Mouse (Mus musculus) bone marrow, adult 2 months (tissue): Measurements from ENCODE around the gene Nrn1l. TPM values are rescaled to one million over a fixed set of nuclear protein-coding genes. Genes with fewer than 3 reads are reported as not detected.

ENCODE experiments used
- H3K27ac ChIP-seq: fragments of 200-500 bp; 2 replicates; pipeline ENCODE4 v1.5.1; 2012; ENCODE audit warnings: low read depth, mild to moderate bottlenecking, control low read depth, inconsistent platforms, low read length; ENCODE audit not compliant: control insufficient read depth, poor library complexity, insufficient read depth
- H3K4me1 ChIP-seq: fragments of 200-500 bp; 2 replicates; pipeline ENCODE4 v1.6.1; 2011; ENCODE audit warnings: low read length; ENCODE audit not compliant: control insufficient read depth, insufficient read depth
- H3K4me3 ChIP-seq: fragments of 200-500 bp; replicated peaks from 2 replicates; pipeline ENCODE3; 2011; ENCODE audit warnings: mild to moderate bottlenecking, low read depth, low read length, control low read depth; ENCODE audit not compliant: control insufficient read depth
- CTCF ChIP-seq: fragments of 200-500 bp; IDR thresholded peaks from 2 replicates; pipeline ENCODE4 v1.5.1; 2011; ENCODE audit warnings: low read length, control low read depth; ENCODE audit not compliant: control insufficient read depth, insufficient read depth
- POLR2A ChIP-seq: fragments of 200-500 bp; IDR thresholded peaks from 2 replicates; pipeline ENCODE4 v1.6.1; 2011; ENCODE audit warnings: low read depth, mild to moderate bottlenecking, control low read depth, low read length, borderline replicate concordance; ENCODE audit not compliant: control insufficient read depth
- WGBS: fragments of 180-500 bp; shearing (Covaris S2); methylation state at CpG from one replicate; pipeline ENCODE4 v1.1.7; 2018; 5-methylcytosine and 5-hydroxymethylcytosine counted together
- polyA plus RNA-seq: library from polyadenylated mRNA; stranded (reverse); fragments of >200 nt; gene quantifications from 2 replicates; pipeline ENCODE4 v1.2.4, GENCODE M21; 2011; ENCODE audit warnings: low replicate concordance; ENCODE audit not compliant: missing spikeins, insufficient read depth, insufficient read length

Gene Nrn1l
- polyA plus RNA-seq, 1 experiment: 2.5 TPM

DNA sequence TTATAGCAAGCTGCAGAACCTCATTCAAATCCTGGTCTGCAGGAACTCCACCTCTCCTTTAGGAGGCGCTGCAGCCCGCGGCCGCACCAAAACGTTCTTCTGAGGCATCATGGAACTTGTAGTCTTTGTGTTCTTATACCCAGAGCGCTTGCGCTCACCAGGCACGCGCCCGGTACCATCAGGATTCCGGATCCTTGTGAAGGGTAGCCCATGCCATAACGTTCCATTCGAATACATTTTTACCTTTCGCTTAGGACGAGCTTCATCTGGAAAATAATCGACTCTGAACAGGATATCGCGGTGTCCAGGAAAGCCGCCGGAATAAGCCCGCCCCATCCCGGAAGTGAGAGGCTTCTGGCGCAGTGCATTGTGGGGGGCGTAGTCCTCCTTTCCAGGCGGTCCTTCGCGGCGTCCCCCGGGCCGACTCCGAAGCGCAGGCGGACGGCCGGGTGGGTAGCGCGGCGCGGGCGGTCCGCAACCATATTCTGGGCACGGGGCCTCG lies 38.6 kb upstream of the Nrn1l start, which contains the start of gene Thap11:
TSS of gene Thap11 (plus strand) at position 418 of the 502 bp plus-strand sequence.
- TF ChIP-seq CTCF (peak; percentile 95), POLR2A (peak; percentile 61; the same call in 1 of the 2 replicates)
- under 1% methylated on average over 43 of the region's 43 CpGs for WGBS
- peak within 1 kb of the TSS; percentile 84 for H3K4me3 ChIP-seq
- H3K4me1 ChIP-seq: peaks cover 3% of the 10 kb centered on the region; the same call in 1 of the 2 replicates
- peak within 1 kb of the TSS; percentile 85 for H3K27ac ChIP-seq

DNA sequence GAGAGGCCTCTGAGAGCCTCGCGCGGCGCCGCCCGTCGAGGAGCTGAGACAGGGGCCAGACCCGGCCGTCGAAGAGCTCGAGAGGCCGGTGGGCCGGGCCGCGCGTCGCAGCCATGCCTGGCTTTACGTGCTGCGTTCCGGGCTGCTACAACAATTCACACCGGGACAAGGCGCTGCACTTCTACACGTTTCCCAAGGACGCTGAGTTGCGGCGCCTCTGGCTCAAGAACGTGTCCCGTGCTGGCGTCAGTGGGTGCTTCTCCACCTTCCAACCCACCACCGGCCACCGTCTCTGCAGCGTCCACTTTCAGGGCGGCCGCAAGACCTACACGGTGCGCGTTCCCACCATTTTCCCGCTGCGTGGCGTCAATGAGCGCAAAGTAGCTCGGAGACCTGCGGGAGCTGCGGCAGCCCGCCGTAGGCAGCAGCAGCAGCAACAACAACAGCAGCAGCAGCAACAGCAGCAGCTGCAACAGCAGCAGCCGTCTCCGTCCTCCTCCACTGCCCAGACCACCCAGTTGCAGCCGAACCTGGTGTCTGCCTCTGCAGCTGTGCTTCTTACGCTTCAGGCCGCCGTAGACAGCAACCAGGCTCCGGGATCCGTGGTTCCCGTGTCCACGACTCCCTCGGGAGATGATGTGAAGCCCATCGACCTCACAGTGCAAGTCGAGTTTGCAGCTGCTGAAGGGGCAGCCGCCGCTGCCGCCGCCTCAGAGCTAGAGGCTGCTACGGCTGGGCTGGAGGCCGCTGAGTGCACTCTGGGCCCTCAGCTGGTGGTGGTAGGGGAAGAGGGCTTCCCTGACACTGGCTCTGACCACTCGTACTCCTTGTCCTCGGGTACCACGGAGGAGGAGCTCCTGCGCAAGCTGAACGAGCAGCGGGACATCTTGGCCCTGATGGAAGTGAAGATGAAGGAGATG lies 37.9 kb upstream of the Nrn1l start:
- Histone ChIP-seq H3K4me1 (peaks cover 3% of the 10 kb centered on the region; the same call in 1 of the 2 replicates), H3K4me3 (peak overlapping the region; percentile 84), H3K27ac (peak overlapping the region; percentile 85)
- under 1% methylated on average over 71 of the region's 71 CpGs for WGBS
- TF ChIP-seq POLR2A: peak; percentile 27; the same call in 1 of the 2 replicates
- TF ChIP-seq CTCF: no peak

DNA sequence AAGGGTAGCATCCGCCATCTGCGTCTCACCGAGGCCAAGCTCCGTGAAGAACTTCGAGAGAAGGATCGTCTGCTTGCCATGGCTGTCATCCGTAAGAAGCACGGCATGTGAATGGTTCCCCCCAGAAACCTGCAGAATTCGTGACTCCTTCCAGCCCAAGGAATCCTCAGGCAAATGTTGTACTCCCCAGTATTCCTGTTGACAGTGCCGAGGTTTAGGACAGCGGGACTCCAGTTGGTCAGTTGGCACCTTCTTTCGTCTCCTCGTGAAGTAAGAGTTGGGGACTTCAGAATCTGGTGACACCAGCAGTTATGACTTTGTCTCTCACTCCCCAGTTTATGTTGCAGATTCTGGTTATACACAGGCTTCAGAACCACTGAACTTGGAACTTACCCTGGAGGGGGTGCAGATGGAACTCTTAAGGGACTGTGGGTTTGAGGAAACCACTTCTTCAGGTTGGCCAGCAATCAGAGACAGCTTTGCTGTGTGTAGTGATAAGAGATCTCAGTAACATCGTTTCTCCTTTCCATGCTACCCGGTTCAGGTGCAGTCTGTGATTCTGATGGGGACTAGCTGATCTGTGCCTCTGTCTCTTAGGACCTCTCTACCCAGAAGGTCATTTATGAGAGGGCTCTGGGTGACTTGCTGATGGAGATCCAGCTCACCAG lies 37.1 kb upstream of the Nrn1l start:
- H3K27ac ChIP-seq: peak overlapping the region; percentile 85
- H3K4me1 ChIP-seq: peaks cover 3% of the 10 kb centered on the region; the same call in 1 of the 2 replicates
- WGBS: 31% methylated on average over 15 of the region's 15 CpGs
- H3K4me3 ChIP-seq: peak overlapping the region; percentile 84
- no peak for TF ChIP-seq POLR2A
- no peak for TF ChIP-seq CTCF

DNA sequence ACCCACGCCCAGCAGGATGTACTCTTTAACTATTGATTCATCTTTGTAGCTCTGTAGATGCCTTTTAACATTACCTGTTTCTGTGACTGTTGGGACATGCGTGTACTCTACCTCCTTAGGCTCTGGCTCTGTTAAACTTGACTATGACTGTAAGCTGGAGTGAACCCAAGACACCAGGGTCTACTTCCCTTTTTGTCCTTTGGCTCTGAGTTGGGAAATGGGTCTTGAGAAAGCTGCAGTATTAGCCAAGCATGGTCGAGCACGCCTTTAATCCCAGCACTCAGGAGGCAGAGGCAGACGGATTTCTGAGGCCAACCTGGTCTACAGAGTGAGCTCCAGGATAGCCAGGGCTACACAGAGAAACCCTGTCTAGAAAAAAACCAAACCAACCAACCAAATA lies 34.9 kb upstream of the Nrn1l start:
- no peak for TF ChIP-seq CTCF
- TF ChIP-seq POLR2A: no peak
- WGBS: 28% methylated on average over 5 of the region's 5 CpGs
- Histone ChIP-seq H3K4me1 (peaks cover 3% of the 10 kb centered on the region; the same call in 1 of the 2 replicates), H3K4me3 (no peak overlapping the region), H3K27ac (peak overlapping the region; percentile 39; the same call in 1 of the 2 replicates)

DNA sequence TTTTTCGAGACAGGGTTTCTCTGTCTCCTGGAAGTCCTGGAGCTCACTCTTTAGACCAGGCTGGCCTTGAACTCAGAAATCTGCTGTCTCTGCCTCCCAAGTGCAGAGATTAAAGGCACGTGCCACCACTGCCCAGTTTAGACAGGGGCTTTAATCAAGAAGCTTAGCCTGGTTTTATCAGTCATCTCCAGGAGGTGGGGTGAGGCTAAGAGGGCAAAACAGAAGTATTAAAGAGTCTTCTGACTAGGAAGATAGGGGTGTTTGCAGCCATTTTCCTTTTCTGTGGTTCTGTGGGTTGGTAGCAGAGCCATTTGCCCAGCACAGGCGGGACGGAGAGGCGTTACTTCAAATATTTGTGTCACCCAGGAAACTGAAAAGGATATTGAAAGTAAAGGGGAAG lies 34.1 kb upstream of the Nrn1l start:
- TF ChIP-seq CTCF: no peak
- TF ChIP-seq POLR2A: no peak
- 27% methylated on average over 5 of the region's 5 CpGs for WGBS
- Histone ChIP-seq H3K4me1 (peaks cover 2% of the 10 kb centered on the region; the same call in 1 of the 2 replicates), H3K4me3 (no peak overlapping the region), H3K27ac (peak overlapping the region; percentile 87; the same call in 1 of the 2 replicates)

DNA sequence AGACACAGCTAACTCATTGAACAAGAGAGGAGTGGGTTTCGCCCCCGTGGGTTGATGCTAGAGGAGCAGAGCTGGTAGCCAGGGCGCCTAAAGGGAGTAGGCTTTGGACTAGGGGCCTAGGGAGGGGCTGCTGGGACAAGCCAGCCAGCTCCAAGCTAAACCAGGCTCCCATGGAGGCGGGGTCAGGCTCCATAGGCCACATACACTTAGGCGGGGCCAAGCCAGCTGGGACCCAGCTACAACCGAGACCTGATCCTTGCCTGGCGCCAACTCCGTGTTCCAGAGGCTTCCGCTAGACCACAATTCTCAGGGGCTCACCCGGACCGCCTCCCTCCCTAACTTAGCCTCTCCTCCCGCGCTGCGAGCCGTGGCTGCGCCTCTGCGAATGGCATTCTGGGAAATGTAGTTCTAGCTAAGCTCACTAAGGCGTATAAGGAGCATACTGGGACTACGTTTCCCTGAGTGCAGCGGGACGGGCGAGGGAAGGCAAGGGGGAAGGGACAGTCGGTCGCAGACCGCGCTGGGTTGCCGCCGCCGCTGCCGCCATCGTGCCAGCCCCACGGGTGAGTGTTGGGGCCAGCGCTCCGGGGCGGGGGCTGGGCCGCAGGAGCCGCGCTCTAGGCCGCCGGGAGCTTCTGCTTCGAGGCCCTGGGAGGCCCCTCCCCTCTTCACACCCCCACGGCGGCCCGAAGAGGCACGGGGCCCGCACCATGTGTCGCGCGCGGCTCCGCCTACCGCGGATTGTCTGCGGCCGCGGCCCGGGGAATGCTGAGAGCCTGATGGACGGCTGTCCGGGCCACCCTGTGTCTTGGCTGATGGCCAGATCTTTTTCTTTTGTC lies 33.0 kb upstream of the Nrn1l start, which contains the start of gene Nutf2:
TSS of gene Nutf2 (plus strand) at position 438 of the 839 bp plus-strand sequence.
- peak within 1 kb of the TSS; percentile 82 for H3K4me3 ChIP-seq
- TF ChIP-seq CTCF (no peak), POLR2A (peak; percentile 38; the same call in 1 of the 2 replicates)
- H3K4me1 ChIP-seq: peaks cover 2% of the 10 kb centered on the region; the same call in 1 of the 2 replicates
- H3K27ac ChIP-seq: peak within 1 kb of the TSS; percentile 87
- WGBS: under 1% methylated on average over 59 of the region's 59 CpGs

DNA sequence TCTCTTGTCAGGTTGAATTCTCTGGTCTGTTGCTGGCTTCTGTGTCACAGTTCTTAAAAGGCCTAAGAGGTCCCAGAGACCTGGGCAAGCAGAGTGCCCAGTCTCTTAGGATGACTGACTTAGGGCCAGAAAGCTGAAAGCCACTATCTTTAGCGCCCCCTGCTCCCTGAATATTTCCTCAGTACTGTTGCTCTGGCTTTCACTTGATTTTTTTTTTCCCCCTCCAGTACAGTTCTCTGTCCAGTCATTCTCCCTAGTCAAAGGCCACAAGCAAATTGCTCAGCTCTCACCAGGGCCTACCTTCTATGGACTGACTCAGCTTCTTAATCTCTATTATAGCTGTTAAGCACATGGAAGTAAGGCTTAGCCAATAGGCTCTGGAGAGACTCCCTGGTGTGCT lies 31.4 kb upstream of the Nrn1l start:
- WGBS: 0% methylated on average over 1 of the region's 1 CpGs
- Histone ChIP-seq H3K4me1 (peaks cover 2% of the 10 kb centered on the region; the same call in 1 of the 2 replicates), H3K4me3 (no peak overlapping the region), H3K27ac (no peak overlapping the region)
- TF ChIP-seq POLR2A: no peak
- no peak for TF ChIP-seq CTCF
